In the genomic region with DNA sequence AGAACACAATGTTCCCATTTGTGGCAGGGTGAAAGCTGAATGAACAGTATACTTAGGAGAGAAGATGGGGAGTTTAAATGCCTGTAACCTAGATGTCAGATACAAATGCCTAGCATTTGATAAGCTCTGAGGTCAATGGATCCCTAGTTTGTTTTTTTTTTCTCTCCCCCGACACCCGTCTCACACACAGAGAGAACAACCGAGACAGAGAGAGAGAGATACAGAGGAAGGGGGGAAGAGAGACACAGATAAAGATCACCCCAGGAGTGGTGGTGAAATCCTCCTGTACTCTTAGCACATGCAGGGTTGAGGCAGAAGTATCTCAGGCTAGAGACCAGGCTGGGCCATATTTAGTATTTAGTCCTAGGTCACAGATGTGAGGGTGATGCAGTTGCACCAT, we compare ENCODE assay signal across 18 mouse cellular contexts. TPM values are rescaled to one million over a fixed set of nuclear protein-coding genes. Genes with fewer than 3 reads are reported as not detected.
A peak's percentile ranks its signal among the peaks of the same experiment; 100 is the strongest.
DNase-seq lines count a peak whose midpoint lies in the region; ATAC-seq lines count a peak whose summit lies in the region.
"Had no signal": no experiment of that assay in that cellular context is flagged by ENCODE, and none has a peak within 500 bp of the region (broad histone marks: within the 10 kb centered on the region; RNA-seq: fewer than 3 reads in every experiment).

No protein-coding gene starts in this region.

- no peak overlapping the region for H3K4me2 ChIP-seq in kidney, embryonic 14.5 days (replicated peaks; ENCODE audit: low read depth, low read length)

- DNase-seq in 416B (ENCODE audit: low read depth) = peak; percentile 36
- DNase-seq in adrenal gland, adult 2 months = no peak
- no peak for DNase-seq in urinary bladder, postnatal 14 days (ENCODE audit: low spot score)
- DNase-seq: adrenal gland, postnatal 10 days; cerebellum, adult 9-10 months; gastrocnemius, postnatal 10 days; gastrocnemius, postnatal 36 days; heart, adult 11 months had no signal

- WGBS in kidney, embryonic 14.5 days = 78% methylated on average over 3 of the region's 3 CpGs

- peaks cover 3% of the 10 kb centered on the region for H3K27me3 ChIP-seq in megakaryocyte, embryonic 14.5 days (replicated peaks)
- no peaks in the 10 kb centered on the region for H3K27me3 ChIP-seq in kidney, embryonic 14.5 days (ENCODE audit: control insufficient read depth, insufficient read depth, low read length)
- H3K27me3 ChIP-seq: forebrain, embryonic 13.5 days; hindbrain, embryonic 12.5 days; hindbrain, embryonic 15.5 days had no signal

- peaks cover 26% of the 10 kb centered on the region for H3K4me1 ChIP-seq in megakaryocyte, embryonic 14.5 days
- peaks cover 3% of the 10 kb centered on the region; the same call in 1 of the 2 replicates for H3K4me1 ChIP-seq in kidney, embryonic 14.5 days (ENCODE audit: control insufficient read depth, insufficient read depth, low read length)

- no peak overlapping the region for H3K27ac ChIP-seq in kidney, embryonic 14.5 days (ENCODE audit: low read depth, low read length)
- H3K27ac ChIP-seq: forebrain, embryonic 13.5 days; hindbrain, embryonic 12.5 days had no signal

- H3K36me3 ChIP-seq in megakaryocyte, embryonic 14.5 days (replicated peaks; ENCODE audit: low read length) = peaks cover 6% of the 10 kb centered on the region
- no peaks in the 10 kb centered on the region for H3K36me3 ChIP-seq in kidney, embryonic 14.5 days (ENCODE audit: control insufficient read depth, insufficient read depth, low read length)
- H3K36me3 ChIP-seq: forebrain, embryonic 10.5 days; hindbrain, embryonic 12.5 days; hindbrain, embryonic 15.5 days had no signal

- no peaks in the 10 kb centered on the region for H3K9me3 ChIP-seq in megakaryocyte, embryonic 14.5 days
- no peaks in the 10 kb centered on the region for H3K9me3 ChIP-seq in kidney, embryonic 14.5 days (ENCODE audit: control insufficient read depth, low read length)
- H3K9me3 ChIP-seq: forebrain, embryonic 10.5 days; forebrain, embryonic 13.5 days; hindbrain, embryonic 12.5 days; hindbrain, embryonic 15.5 days had no signal

- ATAC-seq in granulocyte monocyte progenitor cell, adult 5-6 weeks (replicated peaks; ENCODE audit: poor library complexity, severe bottlenecking) = peak; percentile 67
- ATAC-seq in kidney, embryonic 14.5 days (ENCODE audit: low FRiP score, low TSS enrichment) = no peak
- ATAC-seq: activated CD4-positive, CD25-positive, alpha-beta regulatory T cell, adult 4 months; CD4-positive, CD25-positive, alpha-beta regulatory T cell, adult 4 months; forebrain, embryonic 13.5 days; forebrain, embryonic 16.5 days had no signal

- peak overlapping the region; percentile 18 for H3K4me3 ChIP-seq in megakaryocyte, embryonic 14.5 days (replicated peaks)
- no peak overlapping the region for H3K4me3 ChIP-seq in kidney, embryonic 14.5 days (ENCODE audit: low read length)

- no peak overlapping the region for H3K9ac ChIP-seq in kidney, embryonic 14.5 days (ENCODE audit: low read depth, low read length)

RNA-seq across cellular contexts. Expression of a gene that starts 1.4 kb away (rescaled TPM):
- 15.7 and 24.2 TPM in 2 replicates for total RNA-seq in granulocyte monocyte progenitor cell, adult 5-6 weeks (2014; fragmentation: Nextera tagmentation)
- total RNA-seq in granulocyte monocyte progenitor cell, adult 5-6 weeks (2017) = 17.6 and 19.0 TPM in 2 replicates
- 4.6 and 4.9 TPM in 2 replicates for polyA plus RNA-seq in megakaryocyte, embryonic 14.5 days (2012; ENCODE audit: insufficient read depth, low replicate concordance)
- 10.0 and 16.0 TPM in 2 replicates for polyA plus RNA-seq in kidney, embryonic 14.5 days (2014; fragmentation: Nextera tagmentation; extraction: Ambion mirVana)
- total RNA-seq in adrenal gland, adult 2 months (2021) = 10 to 100 TPM; 42.9 to 44.6 TPM
- 46.5 and 46.8 TPM in 2 replicates for polyA plus RNA-seq in adrenal gland, adult 2 months (2012; rRNA removed)

RNA-seq across cellular contexts. Expression of a gene that starts 10.2 kb away (rescaled TPM):
- 12.8 and 21.1 TPM in 2 replicates for total RNA-seq in granulocyte monocyte progenitor cell, adult 5-6 weeks (2014; fragmentation: Nextera tagmentation)
- total RNA-seq in granulocyte monocyte progenitor cell, adult 5-6 weeks (2017) = 7.5 and 8.6 TPM in 2 replicates
- polyA plus RNA-seq in megakaryocyte, embryonic 14.5 days (2012; ENCODE audit: insufficient read depth, low replicate concordance) = 0.01 TPM in 1 of 2 replicates, not detected in the other
- 34.1 and 35.3 TPM in 2 replicates for polyA plus RNA-seq in kidney, embryonic 14.5 days (2014; fragmentation: Nextera tagmentation; extraction: Ambion mirVana)
- 1 to 10 TPM; 2.7 to 3.0 TPM for total RNA-seq in adrenal gland, adult 2 months (2021)
- polyA plus RNA-seq in adrenal gland, adult 2 months (2012; rRNA removed) = 0.44 and 0.52 TPM in 2 replicates

RNA-seq across cellular contexts. Expression of a gene that starts 27.8 kb away (rescaled TPM):
- total RNA-seq in granulocyte monocyte progenitor cell, adult 5-6 weeks (2014; fragmentation: Nextera tagmentation) = 47.2 and 65.6 TPM in 2 replicates
- 49.5 and 51.2 TPM in 2 replicates for total RNA-seq in granulocyte monocyte progenitor cell, adult 5-6 weeks (2017)
- polyA plus RNA-seq in megakaryocyte, embryonic 14.5 days (2012; ENCODE audit: insufficient read depth, low replicate concordance) = 1.0 and 1.5 TPM in 2 replicates
- polyA plus RNA-seq in kidney, embryonic 14.5 days (2014; fragmentation: Nextera tagmentation; extraction: Ambion mirVana) = 20.5 and 27.2 TPM in 2 replicates
- 1 to 10 TPM in 1 of 2 experiments, under 1 TPM in 1; 0.83 to 1.2 TPM for total RNA-seq in adrenal gland, adult 2 months (2021)
- 0.48 and 0.61 TPM in 2 replicates for polyA plus RNA-seq in adrenal gland, adult 2 months (2012; rRNA removed)

Comparison
In these comparisons a context has a peak if more than half of its experiments do, and no peak if none do; other contexts are left out.
1. RNA of a gene that starts 10.2 kb away (polyA plus RNA-seq): 34.1 to 35.3 TPM in kidney, embryonic 14.5 days; 0.44 to 0.52 TPM in adrenal gland, adult 2 months and 0.01 TPM in megakaryocyte, embryonic 14.5 days; every median in the first group is over 10 times any median in the second.